Mouse (Mus musculus): ENCODE measurements around the gene Fcgr1. TPM values are rescaled to one million over a fixed set of nuclear protein-coding genes. Genes with fewer than 3 reads are reported as not detected.
A peak's percentile ranks its signal among the peaks of the same experiment; 100 is the strongest.
"Not testable (repeated sequence)": the region's sequence is repeated elsewhere in the genome, so short reads cannot be mapped to it uniquely, and the experiment has no call there.

The Fcgr1 gene
- polyA plus RNA-seq, 1 experiment, result 0.05 TPM

DNA sequence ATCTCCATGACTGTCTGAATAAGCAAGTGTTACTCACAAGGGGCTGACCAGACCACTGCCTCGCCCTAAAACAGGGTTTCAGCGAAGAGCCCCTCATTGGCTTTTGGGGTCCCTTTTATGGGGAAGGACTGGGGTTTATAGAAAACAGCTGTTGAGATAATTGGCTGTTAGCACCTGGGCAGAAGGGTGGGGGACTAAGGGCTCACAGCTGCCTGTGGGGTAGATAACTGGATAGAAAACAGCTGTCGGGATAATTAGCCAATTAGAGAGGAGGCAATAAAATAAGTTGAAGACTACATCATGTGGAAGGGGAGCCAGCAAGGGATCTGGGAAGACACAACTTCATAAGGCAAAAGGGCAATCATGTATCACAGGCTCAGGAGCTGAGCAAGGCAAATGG, 42.9 kb downstream of the Fcgr1 start:
- Histone ChIP-seq H3ac (ENCODE audit: control insufficient read depth, insufficient read length) (no peak overlapping the region), H3K4me2 (ENCODE audit: low read depth) (no peak overlapping the region), H3K79me2 (ENCODE audit: control insufficient read depth, insufficient read depth) (peaks cover 5% of the 10 kb centered on the region), H3K27me3 (ENCODE audit: control insufficient read depth, insufficient read depth, insufficient read length) (no peaks in the 10 kb centered on the region), H3K36me3 (ENCODE audit: control insufficient read depth, insufficient read depth) (no peaks in the 10 kb centered on the region), H3K4me3 (no peak overlapping the region)
- no peak for TF ChIP-seq SRF (IDR thresholded peaks at IDR 0.05; ENCODE audit: control insufficient read depth, insufficient read length, low read depth)
- no peak for TF ChIP-seq MAX (IDR thresholded peaks at IDR 0.05; ENCODE audit: low read depth)
- no peak for TF ChIP-seq USF1 (IDR thresholded peaks at IDR 0.05; ENCODE audit: low read depth)
- no peak for TF ChIP-seq POLR2A (IDR thresholded peaks at IDR 0.05; ENCODE audit: insufficient read length, low read depth)
- TF ChIP-seq TCF12 (IDR thresholded peaks at IDR 0.05; ENCODE audit: insufficient read depth, poor library complexity, severe bottlenecking), result peak; percentile 19
- peak in 1 of 3 experiments; percentile 7 for TF ChIP-seq MYOD1 (IDR thresholded peaks at IDR 0.05; ENCODE audit: control insufficient read depth in 1 of 3, insufficient read length in 2 of 3, low read depth in 2 of 3)
- no peak for TF ChIP-seq REST (IDR thresholded peaks at IDR 0.05; ENCODE audit: insufficient read depth, insufficient read length)
- no peak for TF ChIP-seq CEBPB (IDR thresholded peaks at IDR 0.05; ENCODE audit: insufficient read depth, poor library complexity, severe bottlenecking)

DNA sequence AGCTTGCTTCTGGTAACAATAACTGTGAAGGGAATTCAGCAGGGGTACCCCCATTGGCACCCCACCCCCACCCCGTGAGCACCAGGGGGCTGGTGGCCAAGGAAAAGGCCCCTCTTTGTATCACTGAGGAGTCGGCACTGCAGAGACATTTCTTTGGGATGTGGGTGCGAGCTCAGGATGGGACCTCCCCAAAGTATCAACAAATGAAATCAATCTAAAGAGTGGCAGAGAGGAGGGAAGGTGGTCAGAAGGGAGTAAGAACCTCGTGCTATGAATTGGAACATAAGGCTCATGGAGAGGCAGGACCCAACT, 44.8 kb downstream of the Fcgr1 start:
- H3K27me3 ChIP-seq (ENCODE audit: control insufficient read depth, insufficient read depth, insufficient read length), result no peaks in the 10 kb centered on the region
- peak overlapping the region; percentile 35 for H3K4me3 ChIP-seq
- peak overlapping the region; percentile 74 for H3K4me2 ChIP-seq (ENCODE audit: low read depth)
- H3K36me3 ChIP-seq (ENCODE audit: control insufficient read depth, insufficient read depth), result no peaks in the 10 kb centered on the region
- H3K79me2 ChIP-seq (ENCODE audit: control insufficient read depth, insufficient read depth), result peaks cover 5% of the 10 kb centered on the region
- no peak for TF ChIP-seq MYOG (IDR thresholded peaks at IDR 0.05; ENCODE audit: control insufficient read depth in 1 of 3, insufficient read depth in 1 of 3, insufficient read length in 2 of 3, low read depth in 2 of 3)
- no peak for TF ChIP-seq REST (IDR thresholded peaks at IDR 0.05; ENCODE audit: insufficient read depth, insufficient read length)
- no peak for TF ChIP-seq TCF3 (IDR thresholded peaks at IDR 0.05; ENCODE audit: insufficient read length, low read depth)
- TF ChIP-seq POLR2A (IDR thresholded peaks at IDR 0.05; ENCODE audit: insufficient read length, low read depth), result no peak
- TF ChIP-seq E2F4 (IDR thresholded peaks at IDR 0.05; ENCODE audit: insufficient read depth), result no peak
- TF ChIP-seq CEBPB (IDR thresholded peaks at IDR 0.05; ENCODE audit: insufficient read depth, poor library complexity, severe bottlenecking), result no peak
- no peak for TF ChIP-seq USF1 (IDR thresholded peaks at IDR 0.05; ENCODE audit: low read depth)
- no peak overlapping the region for H3ac ChIP-seq (ENCODE audit: control insufficient read depth, insufficient read length)

DNA sequence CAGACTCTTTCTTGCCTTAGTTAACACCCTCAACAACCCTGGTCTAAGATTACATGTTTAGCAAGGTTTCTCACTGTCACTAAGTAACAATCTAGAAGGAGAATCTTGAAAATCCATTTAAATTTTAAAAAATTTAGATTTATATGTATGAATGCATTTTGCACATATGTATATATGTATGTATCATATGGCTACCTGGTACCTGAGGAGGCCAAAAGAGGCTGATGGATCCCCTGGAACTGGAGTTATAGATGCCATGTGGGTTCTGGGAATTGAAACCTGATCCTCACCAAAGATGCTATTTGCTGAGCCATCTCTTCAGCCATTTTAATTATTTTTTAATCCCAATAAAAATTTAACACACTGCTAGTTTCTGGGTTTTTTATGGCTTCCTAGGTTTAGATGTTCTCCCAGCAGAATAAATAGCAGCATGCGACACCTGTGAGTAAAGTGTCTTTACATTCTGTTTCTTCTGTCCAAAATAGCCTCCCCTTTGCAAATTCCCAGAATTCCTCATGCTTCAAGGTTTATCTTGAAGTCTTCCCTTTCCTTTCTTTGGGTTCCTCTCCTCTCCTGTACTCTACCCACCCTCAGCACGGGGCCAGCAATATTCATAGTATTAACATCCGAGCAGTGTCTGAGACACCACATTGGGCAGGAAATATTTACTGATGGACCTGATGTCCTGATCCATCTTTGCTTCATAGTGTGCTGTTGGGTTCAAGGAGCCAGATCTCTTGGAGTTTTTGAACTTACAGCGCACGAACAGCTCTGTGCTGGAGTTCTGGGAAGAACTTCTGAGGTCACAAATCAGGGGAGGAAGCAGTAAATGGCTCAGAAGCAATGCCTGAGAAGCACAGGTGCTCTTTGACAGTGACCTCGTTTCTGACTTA, 45.4 kb downstream of the Fcgr1 start:
- peaks cover 5% of the 10 kb centered on the region for H3K79me2 ChIP-seq (ENCODE audit: control insufficient read depth, insufficient read depth)
- peak overlapping the region; percentile 35 for H3K4me3 ChIP-seq
- TF ChIP-seq MAX (IDR thresholded peaks at IDR 0.05; ENCODE audit: low read depth), result no peak
- TF ChIP-seq MYOG (IDR thresholded peaks at IDR 0.05; ENCODE audit: control insufficient read depth in 1 of 3, insufficient read depth in 1 of 3, insufficient read length in 2 of 3, low read depth in 2 of 3), result no peak
- no peak for TF ChIP-seq REST (IDR thresholded peaks at IDR 0.05; ENCODE audit: insufficient read depth, insufficient read length)
- TF ChIP-seq CEBPB (IDR thresholded peaks at IDR 0.05; ENCODE audit: insufficient read depth, poor library complexity, severe bottlenecking), result no peak
- peak; percentile 28 for TF ChIP-seq POLR2AphosphoS2 (IDR thresholded peaks at IDR 0.05; ENCODE audit: insufficient read length, low read depth)
- H3K36me3 ChIP-seq (ENCODE audit: control insufficient read depth, insufficient read depth), result no peaks in the 10 kb centered on the region
- H3ac ChIP-seq (ENCODE audit: control insufficient read depth, insufficient read length), result no peak overlapping the region
- no peaks in the 10 kb centered on the region for H3K27me3 ChIP-seq (ENCODE audit: control insufficient read depth, insufficient read depth, insufficient read length)
- H3K4me2 ChIP-seq (ENCODE audit: low read depth), result peak overlapping the region; percentile 74

DNA sequence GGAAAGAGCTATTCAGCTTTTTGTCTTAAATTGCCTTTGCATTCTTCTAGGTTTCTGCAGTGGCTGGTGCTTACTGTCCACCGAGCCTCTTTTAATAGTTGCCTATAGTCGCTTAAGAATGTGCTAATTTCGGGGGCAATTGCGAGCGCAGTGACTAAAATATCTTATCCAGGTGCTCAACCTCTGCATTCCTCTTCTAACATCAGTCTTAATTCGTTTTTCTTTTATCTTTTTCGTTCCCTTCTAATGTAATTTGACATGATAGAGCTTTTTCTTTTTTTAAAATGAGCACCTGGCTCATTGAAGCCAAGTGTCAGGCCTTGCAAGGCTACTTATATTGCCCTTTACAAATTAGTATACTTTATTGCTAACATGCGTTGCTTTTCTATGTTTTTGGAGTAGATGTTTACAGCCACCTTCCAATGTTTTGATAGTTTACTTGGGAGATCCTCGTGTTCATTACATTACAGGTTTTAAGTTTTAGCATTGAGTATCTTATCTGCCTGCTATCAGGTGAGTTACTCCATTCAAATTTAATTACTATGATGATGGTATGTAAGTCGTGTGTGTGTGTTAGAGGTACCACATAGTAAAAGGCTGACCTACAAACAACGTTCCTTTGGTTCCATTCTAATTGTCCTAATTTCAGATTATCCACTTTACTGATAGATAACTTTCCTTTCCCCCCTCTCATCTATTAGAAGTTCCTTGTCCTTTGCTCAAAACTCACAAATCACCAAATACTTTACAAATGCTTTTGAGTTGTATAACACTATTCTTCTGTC, 46.2 kb downstream of the Fcgr1 start:
- H3K4me3 ChIP-seq, result peak overlapping the region; percentile 35
- no peak overlapping the region for H3ac ChIP-seq (ENCODE audit: control insufficient read depth, insufficient read length)
- H3K4me2 ChIP-seq (ENCODE audit: low read depth), result peak overlapping the region; percentile 74
- H3K36me3 ChIP-seq (ENCODE audit: control insufficient read depth, insufficient read depth), result no peaks in the 10 kb centered on the region
- TF ChIP-seq POLR2A (IDR thresholded peaks at IDR 0.05; ENCODE audit: insufficient read length, low read depth) (peak; percentile 26), POLR2AphosphoS2 (IDR thresholded peaks at IDR 0.05; ENCODE audit: insufficient read length, low read depth) (no peak)
- H3K79me2 ChIP-seq (ENCODE audit: control insufficient read depth, insufficient read depth), result peaks cover 5% of the 10 kb centered on the region
- H3K27me3 ChIP-seq (ENCODE audit: control insufficient read depth, insufficient read depth, insufficient read length), result no peaks in the 10 kb centered on the region

DNA sequence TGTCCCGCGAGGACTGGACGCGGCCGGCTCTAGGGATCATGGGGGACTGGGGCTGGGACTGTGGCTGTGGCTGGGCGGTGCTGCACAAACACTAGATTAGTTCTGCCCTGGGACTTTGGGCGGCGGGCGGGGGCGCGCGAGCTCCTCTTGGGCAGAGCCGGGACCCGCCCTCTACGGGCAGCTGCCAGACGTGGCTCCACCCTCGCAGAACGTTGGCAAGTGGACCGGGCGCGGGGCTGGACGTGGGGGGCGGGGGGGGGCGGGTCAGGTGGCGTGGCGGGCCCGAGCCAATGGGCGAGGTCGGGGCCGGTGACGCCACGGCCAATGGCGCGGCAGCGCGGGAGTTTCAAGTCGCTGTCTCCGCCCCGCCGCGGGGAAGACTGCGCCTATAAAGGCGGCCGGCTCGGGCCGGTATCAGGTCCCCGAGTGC, 47.3 kb downstream of the Fcgr1 start, which contains the start of gene Hist2h3c1:
Gene Hist2h3c1, plus strand, starts transcription at position 259 of the 430 bp plus-strand sequence.
- peak within 1 kb of the TSS; percentile 74 for H3K4me2 ChIP-seq (ENCODE audit: low read depth)
- not testable (repeated sequence) for H3K79me2 ChIP-seq (ENCODE audit: control insufficient read depth, insufficient read depth); H3K27me3 ChIP-seq (ENCODE audit: control insufficient read depth, insufficient read depth, insufficient read length); H3K36me3 ChIP-seq (ENCODE audit: control insufficient read depth, insufficient read depth)
- peak within 1 kb of the TSS; percentile 35 for H3K4me3 ChIP-seq
- H3ac ChIP-seq (ENCODE audit: control insufficient read depth, insufficient read length), result peak within 1 kb of the TSS; percentile 87

DNA sequence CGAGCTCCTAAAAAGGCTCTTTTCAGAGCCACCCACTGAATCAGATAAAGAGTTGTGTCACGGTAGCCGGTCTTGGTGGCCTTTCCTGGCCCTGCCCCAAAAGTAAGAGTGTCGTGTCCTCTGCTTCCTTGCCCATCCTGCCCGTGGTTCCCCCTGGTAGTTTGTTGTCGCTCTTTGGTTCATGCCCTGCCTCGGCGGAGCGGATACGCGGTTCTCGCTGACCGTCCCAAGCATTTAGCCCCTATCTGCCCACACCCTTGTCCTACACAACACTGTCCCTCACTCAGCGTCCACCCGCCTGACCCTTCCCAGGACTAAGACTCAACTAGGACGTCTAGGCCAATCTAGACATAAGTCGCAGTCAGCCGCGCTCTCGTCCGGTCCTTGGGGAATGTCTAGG, 47.8 kb downstream of the Fcgr1 start:
- not testable (repeated sequence) for H3K4me3 ChIP-seq; H3K36me3 ChIP-seq (ENCODE audit: control insufficient read depth, insufficient read depth); H3K27me3 ChIP-seq (ENCODE audit: control insufficient read depth, insufficient read depth, insufficient read length); H3K4me2 ChIP-seq (ENCODE audit: low read depth); H3K79me2 ChIP-seq (ENCODE audit: control insufficient read depth, insufficient read depth); H3ac ChIP-seq (ENCODE audit: control insufficient read depth, insufficient read length)
